ENCODE assay signal across 7 mouse cellular contexts in genomic region chr15:79511553-79512320, GRCm38 (mm10). TPM values are rescaled to one million over a fixed set of nuclear protein-coding genes. Genes with fewer than 3 reads are reported as not detected.
DNase-seq lines count a peak whose midpoint lies in the region; ATAC-seq and TF ChIP-seq lines count a peak whose summit lies in the region.

No protein-coding gene starts in this region.

- H3K9ac ChIP-seq in intestine, postnatal 0 days (ENCODE audit: low read depth, low read length), result no peak overlapping the region
- no peak overlapping the region for H3K9ac ChIP-seq in limb, embryonic 11.5 days (ENCODE audit: low read length)
- H3K9ac ChIP-seq in midbrain, embryonic 13.5 days (replicated peaks), result peak overlapping the region; percentile 49
- H3K9ac ChIP-seq in stomach, embryonic 15.5 days, result no peak overlapping the region; the same call in 1 of the 2 replicates

- ATAC-seq in intestine, postnatal 0 days, result peak; percentile 56; the same call in 1 of the 2 replicates
- peak; percentile 55 for ATAC-seq in limb, embryonic 11.5 days (ENCODE audit: insufficient number of reproducible peaks, low FRiP score, low TSS enrichment, low read depth)
- peak; percentile 91 for ATAC-seq in midbrain, embryonic 13.5 days
- ATAC-seq in stomach, embryonic 15.5 days (ENCODE audit: insufficient read depth, low FRiP score, low read depth), result peak; percentile 54

- no peak for TF ChIP-seq CTCF in intestine, postnatal 0 days (IDR thresholded peaks at IDR 0.05; ENCODE audit: low read depth)

- DNase-seq in brain, adult 2 months (ENCODE audit: low read depth, low spot score), result peak; percentile 87
- DNase-seq in embryonic facial prominence, embryonic 10.5 days (ENCODE audit: low spot score), result peak; percentile 92
- DNase-seq in heart, adult 11 months, result peak; percentile 98
- peak; percentile 87 for DNase-seq in limb, embryonic 11.5 days (ENCODE audit: low spot score)

- H3K9me3 ChIP-seq in embryonic facial prominence, embryonic 10.5 days, result no peaks in the 10 kb centered on the region
- H3K9me3 ChIP-seq in intestine, postnatal 0 days (ENCODE audit: control insufficient read depth), result no peaks in the 10 kb centered on the region
- H3K9me3 ChIP-seq in limb, embryonic 11.5 days (ENCODE audit: control insufficient read depth, low read length), result no peaks in the 10 kb centered on the region
- no peaks in the 10 kb centered on the region for H3K9me3 ChIP-seq in midbrain, embryonic 13.5 days
- no peaks in the 10 kb centered on the region for H3K9me3 ChIP-seq in stomach, embryonic 15.5 days

- H3K27ac ChIP-seq in embryonic facial prominence, embryonic 10.5 days (replicated peaks), result peak overlapping the region; percentile 21; the same call in 1 of the 2 replicates
- H3K27ac ChIP-seq in intestine, postnatal 0 days (ENCODE audit: low read depth, low read length), result no peak overlapping the region
- no peak overlapping the region for H3K27ac ChIP-seq in limb, embryonic 11.5 days (replicated peaks; ENCODE audit: low read depth, low read length)
- H3K27ac ChIP-seq in midbrain, embryonic 13.5 days, result no peak overlapping the region
- no peak overlapping the region for H3K27ac ChIP-seq in stomach, embryonic 15.5 days

- peak overlapping the region; percentile 61 for H3K4me3 ChIP-seq in embryonic facial prominence, embryonic 10.5 days
- H3K4me3 ChIP-seq in intestine, postnatal 0 days (ENCODE audit: low read depth, low read length), result peak overlapping the region; percentile 31
- peak overlapping the region; percentile 25 for H3K4me3 ChIP-seq in limb, embryonic 11.5 days (ENCODE audit: low read depth, low read length)
- H3K4me3 ChIP-seq in midbrain, embryonic 13.5 days (replicated peaks), result peak overlapping the region; percentile 42
- H3K4me3 ChIP-seq in stomach, embryonic 15.5 days (replicated peaks), result peak overlapping the region; percentile 39

- H3K4me2 ChIP-seq in intestine, postnatal 0 days (replicated peaks; ENCODE audit: low read depth), result peak overlapping the region; percentile 74
- peak overlapping the region; percentile 49 for H3K4me2 ChIP-seq in limb, embryonic 11.5 days (ENCODE audit: low read depth, severe bottlenecking)
- H3K4me2 ChIP-seq in midbrain, embryonic 13.5 days (replicated peaks), result peak overlapping the region; percentile 67
- H3K4me2 ChIP-seq in stomach, embryonic 15.5 days, result peak overlapping the region; percentile 75

- H3K27me3 ChIP-seq in embryonic facial prominence, embryonic 10.5 days (replicated peaks; ENCODE audit: low read depth, poor library complexity, severe bottlenecking), result peaks cover 100% of the 10 kb centered on the region
- H3K27me3 ChIP-seq in intestine, postnatal 0 days (replicated peaks; ENCODE audit: control insufficient read depth, insufficient read depth, low read length), result peaks cover 72% of the 10 kb centered on the region
- peaks cover 66% of the 10 kb centered on the region for H3K27me3 ChIP-seq in limb, embryonic 11.5 days (ENCODE audit: control insufficient read depth, insufficient read depth, low read length)
- peaks cover 92% of the 10 kb centered on the region for H3K27me3 ChIP-seq in midbrain, embryonic 13.5 days
- peaks cover 64% of the 10 kb centered on the region for H3K27me3 ChIP-seq in stomach, embryonic 15.5 days (replicated peaks)

- 1% methylated on average over 61 of the region's 61 CpGs for WGBS in embryonic facial prominence, embryonic 10.5 days
- 5% methylated on average over 61 of the region's 61 CpGs for WGBS in intestine, postnatal 0 days
- 1% methylated on average over 61 of the region's 61 CpGs for WGBS in limb, embryonic 11.5 days
- under 1% methylated on average over 61 of the region's 61 CpGs for WGBS in midbrain, embryonic 13.5 days
- WGBS in stomach, embryonic 15.5 days, result 2% methylated on average over 61 of the region's 61 CpGs

- H3K36me3 ChIP-seq in embryonic facial prominence, embryonic 10.5 days (replicated peaks), result no peaks in the 10 kb centered on the region
- H3K36me3 ChIP-seq in intestine, postnatal 0 days (ENCODE audit: control insufficient read depth, insufficient read depth), result no peaks in the 10 kb centered on the region
- H3K36me3 ChIP-seq in limb, embryonic 11.5 days (ENCODE audit: control insufficient read depth, insufficient read depth, low read length), result no peaks in the 10 kb centered on the region
- H3K36me3 ChIP-seq in midbrain, embryonic 13.5 days, result no peaks in the 10 kb centered on the region
- no peaks in the 10 kb centered on the region for H3K36me3 ChIP-seq in stomach, embryonic 15.5 days

- peaks cover 37% of the 10 kb centered on the region for H3K4me1 ChIP-seq in embryonic facial prominence, embryonic 10.5 days
- no peaks in the 10 kb centered on the region; the same call in 1 of the 2 replicates for H3K4me1 ChIP-seq in intestine, postnatal 0 days (replicated peaks; ENCODE audit: control insufficient read depth, insufficient read depth, low read length)
- H3K4me1 ChIP-seq in limb, embryonic 11.5 days (ENCODE audit: control insufficient read depth, insufficient read depth, low read length), result peaks cover 12% of the 10 kb centered on the region
- H3K4me1 ChIP-seq in midbrain, embryonic 13.5 days (replicated peaks), result peaks cover 30% of the 10 kb centered on the region
- peaks cover 15% of the 10 kb centered on the region for H3K4me1 ChIP-seq in stomach, embryonic 15.5 days

RNA-seq across cellular contexts. Expression of gene Kdelr3, which starts 4.5 kb away (rescaled TPM):
- 7.1 and 8.8 TPM in 2 replicates for polyA plus RNA-seq in embryonic facial prominence, embryonic 10.5 days (2016; fragmentation: Nextera tagmentation; extraction: Ambion mirVana)
- 75.7 and 95.2 TPM in 2 replicates for polyA plus RNA-seq in intestine, postnatal 0 days (2015; fragmentation: Nextera tagmentation; extraction: Ambion mirVana)
- polyA plus RNA-seq in limb, embryonic 11.5 days (2014; fragmentation: Nextera tagmentation; extraction: Ambion mirVana), result 11.4 and 12.8 TPM in 2 replicates
- 6.0 and 8.3 TPM in 2 replicates for polyA plus RNA-seq in midbrain, embryonic 13.5 days (2015; fragmentation: Nextera tagmentation; extraction: Ambion mirVana)
- 96.2 and 98.2 TPM in 2 replicates for polyA plus RNA-seq in stomach, embryonic 15.5 days (2015; fragmentation: Nextera tagmentation; extraction: Ambion mirVana)

RNA-seq across cellular contexts. Expression of gene Kcnj4, which starts 6.7 kb away (rescaled TPM):
- not detected in 2 replicates for polyA plus RNA-seq in embryonic facial prominence, embryonic 10.5 days (2016; fragmentation: Nextera tagmentation; extraction: Ambion mirVana)
- not detected in 2 replicates for polyA plus RNA-seq in intestine, postnatal 0 days (2015; fragmentation: Nextera tagmentation; extraction: Ambion mirVana)
- polyA plus RNA-seq in limb, embryonic 11.5 days (2014; fragmentation: Nextera tagmentation; extraction: Ambion mirVana), result not detected in 2 replicates
- not detected in 2 replicates for polyA plus RNA-seq in midbrain, embryonic 13.5 days (2015; fragmentation: Nextera tagmentation; extraction: Ambion mirVana)
- 0.05 TPM in 1 of 2 replicates, not detected in the other for polyA plus RNA-seq in stomach, embryonic 15.5 days (2015; fragmentation: Nextera tagmentation; extraction: Ambion mirVana)

RNA-seq across cellular contexts. Expression of gene Ddx17, which starts 34.8 kb away (rescaled TPM):
- polyA plus RNA-seq in embryonic facial prominence, embryonic 10.5 days (2016; fragmentation: Nextera tagmentation; extraction: Ambion mirVana), result 43.7 and 44.9 TPM in 2 replicates
- polyA plus RNA-seq in intestine, postnatal 0 days (2015; fragmentation: Nextera tagmentation; extraction: Ambion mirVana), result 18.7 and 23.8 TPM in 2 replicates
- 89.7 and 96.5 TPM in 2 replicates for polyA plus RNA-seq in limb, embryonic 11.5 days (2014; fragmentation: Nextera tagmentation; extraction: Ambion mirVana)
- 66.4 and 71.4 TPM in 2 replicates for polyA plus RNA-seq in midbrain, embryonic 13.5 days (2015; fragmentation: Nextera tagmentation; extraction: Ambion mirVana)
- 48.5 and 51.4 TPM in 2 replicates for polyA plus RNA-seq in stomach, embryonic 15.5 days (2015; fragmentation: Nextera tagmentation; extraction: Ambion mirVana)

RNA-seq across cellular contexts. Expression of gene Csnk1e, which starts 56.4 kb away (rescaled TPM):
- polyA plus RNA-seq in embryonic facial prominence, embryonic 10.5 days (2016; fragmentation: Nextera tagmentation; extraction: Ambion mirVana), result 143 and 156 TPM in 2 replicates
- polyA plus RNA-seq in intestine, postnatal 0 days (2015; fragmentation: Nextera tagmentation; extraction: Ambion mirVana), result 18.2 and 25.7 TPM in 2 replicates
- 149 and 156 TPM in 2 replicates for polyA plus RNA-seq in limb, embryonic 11.5 days (2014; fragmentation: Nextera tagmentation; extraction: Ambion mirVana)
- 233 and 269 TPM in 2 replicates for polyA plus RNA-seq in midbrain, embryonic 13.5 days (2015; fragmentation: Nextera tagmentation; extraction: Ambion mirVana)
- polyA plus RNA-seq in stomach, embryonic 15.5 days (2015; fragmentation: Nextera tagmentation; extraction: Ambion mirVana), result 63.7 and 66.0 TPM in 2 replicates
